Mouse (Mus musculus) MEL (cell line): Measurements from ENCODE around the gene Cyp27a1. TPM values are rescaled to one million over a fixed set of nuclear protein-coding genes. Genes with fewer than 3 reads are reported as not detected.

Experiments used
- DNase-seq: peaks from one replicate; pipeline ENCODE4 v3.0.0; 2011; ENCODE audit warnings: low read depth, low spot score
- H3K27ac ChIP-seq: 2 replicates; pipeline ENCODE4 v1.5.1; 2012; ENCODE audit warnings: low read depth, mild to moderate bottlenecking, control low read depth, low read length, moderate library complexity; ENCODE audit not compliant: control insufficient read depth
- H3K27me3 ChIP-seq, 2 experiments: fragments of 150-350 bp in 1 of 2; sonication (generic) in 1 of 2; 2 replicates each; pipeline ENCODE4 v1.6.1; 2012; ENCODE audit warnings: low read length in 2 of 2, mild to moderate bottlenecking in 2 of 2, improper control_type of control experiment in 1 of 2, moderate library complexity in 1 of 2; ENCODE audit not compliant: insufficient read depth in 2 of 2, control insufficient read depth in 1 of 2
- H3K36me3 ChIP-seq, 2 experiments: 2 replicates each; pipeline ENCODE4 v1.6.1; 2012 to 2014; ENCODE audit warnings: low read length in 2 of 2, improper control_type of control experiment in 1 of 2, inconsistent platforms in 1 of 2, mild to moderate bottlenecking in 1 of 2; ENCODE audit not compliant: insufficient read depth in 2 of 2, control insufficient read depth in 1 of 2
- H3K4me1 ChIP-seq, 2 experiments: fragments of 150-350 bp in 1 of 2; sonication (generic) in 1 of 2; 2 replicates each; pipeline ENCODE4 v1.6.1; 2012; ENCODE audit warnings: low read length in 2 of 2, improper control_type of control experiment in 1 of 2, mild to moderate bottlenecking in 1 of 2; ENCODE audit not compliant: insufficient read depth in 2 of 2, control insufficient read depth in 1 of 2
- H3K4me3 ChIP-seq, 2 experiments: fragments of 150-350 bp in 1 of 2; sonication (generic) in 1 of 2; 2 replicates each; pipeline ENCODE4 v1.5.1; 2012; ENCODE audit warnings: low read depth in 2 of 2, low read length in 2 of 2, mild to moderate bottlenecking in 2 of 2, moderate library complexity in 2 of 2, control low read depth in 1 of 2, improper control_type of control experiment in 1 of 2; ENCODE audit not compliant: control insufficient read depth in 1 of 2, insufficient read depth in 1 of 2
- H3K79me2 ChIP-seq: 2 replicates; pipeline ENCODE4 v1.6.1; 2012; ENCODE audit warnings: mild to moderate bottlenecking, low read length, moderate library complexity; ENCODE audit not compliant: control insufficient read depth, poor library complexity, insufficient read depth
- H3K9ac ChIP-seq: 2 replicates; pipeline ENCODE4 v1.6.1; 2012; ENCODE audit warnings: low read depth, mild to moderate bottlenecking, control low read depth, low read length, moderate library complexity; ENCODE audit not compliant: control insufficient read depth, poor library complexity, severe bottlenecking
- H3K9me3 ChIP-seq: fragments of 150-350 bp; sonication (generic); replicated peaks from 2 replicates; pipeline ENCODE4 v1.6.1; 2012; ENCODE audit warnings: mild to moderate bottlenecking, low read length, improper control_type of control experiment, moderate library complexity; ENCODE audit not compliant: insufficient read depth
- BHLHE40 ChIP-seq: IDR thresholded peaks from 2 replicates; pipeline ENCODE4 v1.6.1; 2012; ENCODE audit warnings: low read depth, mild to moderate bottlenecking, inconsistent platforms, low read length, improper control_type of control experiment, borderline replicate concordance
- CHD2 ChIP-seq: IDR thresholded peaks from 2 replicates; pipeline ENCODE4 v1.6.1; 2011; ENCODE audit warnings: low read length, improper control_type of control experiment
- CTCF ChIP-seq, 3 experiments: IDR thresholded peaks in 2 of 3; conservative IDR thresholded peaks in 1 of 3; 2 replicates each; pipeline ENCODE4 v1.5.1; 2011 to 2012; ENCODE audit warnings: low read length in 3 of 3, low read depth in 2 of 3, mild to moderate bottlenecking in 2 of 3, improper control_type of control experiment in 1 of 3, inconsistent platforms in 1 of 3, mixed read lengths in 1 of 3, moderate library complexity in 1 of 3; ENCODE audit not compliant: control insufficient read depth in 1 of 3, insufficient read depth in 1 of 3, poor library complexity in 1 of 3, severe bottlenecking in 1 of 3
- E2F4 ChIP-seq: IDR thresholded peaks from 2 replicates; pipeline ENCODE4 v1.6.1; 2011; ENCODE audit warnings: low read depth, low read length, improper control_type of control experiment, borderline replicate concordance
- ELF1 ChIP-seq: IDR thresholded peaks from 2 replicates; pipeline ENCODE4 v1.6.1; 2014; ENCODE audit warnings: low read depth, mild to moderate bottlenecking, inconsistent platforms, low read length, improper control_type of control experiment, moderate library complexity
- GABPA ChIP-seq: IDR thresholded peaks from 2 replicates; pipeline ENCODE4 v1.6.1; 2012; ENCODE audit warnings: low read depth, mild to moderate bottlenecking, inconsistent platforms, low read length, improper control_type of control experiment, moderate library complexity
- GATA1 ChIP-seq: IDR thresholded peaks from 2 replicates; pipeline ENCODE4 v1.6.1; 2011; ENCODE audit warnings: low read depth, low read length, improper control_type of control experiment
- HCFC1 ChIP-seq: IDR thresholded peaks from 2 replicates; pipeline ENCODE4 v1.6.1; 2012; ENCODE audit warnings: low read depth, mild to moderate bottlenecking, inconsistent platforms, low read length, improper control_type of control experiment, moderate library complexity
- KAT2A ChIP-seq: conservative IDR thresholded peaks from 2 replicates; pipeline ENCODE4 v1.6.1; 2012; ENCODE audit warnings: low read depth, low read length, improper control_type of control experiment, inconsistent platforms
- MAFK ChIP-seq: IDR thresholded peaks from 2 replicates; pipeline ENCODE4 v1.6.1; 2011; ENCODE audit warnings: low read depth, mild to moderate bottlenecking, low read length, improper control_type of control experiment, borderline replicate concordance
- MAX ChIP-seq: IDR thresholded peaks from 2 replicates; pipeline ENCODE4 v1.6.1; 2011; ENCODE audit warnings: low read length, improper control_type of control experiment
- MEF2A ChIP-seq: IDR thresholded peaks from 2 replicates; pipeline ENCODE4 v1.6.1; 2014; ENCODE audit warnings: low read depth, mild to moderate bottlenecking, inconsistent platforms, low read length, improper control_type of control experiment; ENCODE audit not compliant: poor library complexity, insufficient replicate concordance, severe bottlenecking; ENCODE audit errors: extremely low read depth
- MXI1 ChIP-seq: IDR thresholded peaks from 2 replicates; pipeline ENCODE4 v1.6.1; 2011; ENCODE audit warnings: mild to moderate bottlenecking, low read depth, low read length, improper control_type of control experiment
- MYB ChIP-seq: IDR thresholded peaks from 2 replicates; pipeline ENCODE4 v1.6.1; 2011; ENCODE audit warnings: mild to moderate bottlenecking, low read depth, low read length, improper control_type of control experiment
- MYC ChIP-seq: IDR thresholded peaks from 2 replicates; pipeline ENCODE4 v1.6.1; 2011; ENCODE audit warnings: low read depth, mild to moderate bottlenecking, low read length, improper control_type of control experiment, moderate library complexity
- NELFE ChIP-seq: IDR thresholded peaks from 2 replicates; pipeline ENCODE4 v1.6.1; 2011; ENCODE audit warnings: low read depth, low read length, improper control_type of control experiment
- POLR2AphosphoS2 ChIP-seq: IDR thresholded peaks from 2 replicates; pipeline ENCODE4 v1.6.1; 2011; ENCODE audit warnings: low read length, improper control_type of control experiment
- POLR2AphosphoS5 ChIP-seq: IDR thresholded peaks from 2 replicates; pipeline ENCODE4 v1.6.1; 2012; ENCODE audit warnings: low read depth, borderline replicate concordance, mild to moderate bottlenecking, inconsistent platforms, low read length, moderate library complexity, mixed read lengths
- RAD21 ChIP-seq: IDR thresholded peaks from 2 replicates; pipeline ENCODE4 v1.6.1; 2011; ENCODE audit warnings: mild to moderate bottlenecking, low read depth, low read length, improper control_type of control experiment
- SIN3A ChIP-seq: IDR thresholded peaks from 2 replicates; pipeline ENCODE4 v1.6.1; 2012; ENCODE audit warnings: low read length, improper control_type of control experiment, inconsistent platforms
- SMC3 ChIP-seq: IDR thresholded peaks from 2 replicates; pipeline ENCODE4 v1.6.1; 2011; ENCODE audit warnings: low read depth, low read length, improper control_type of control experiment
- TBP ChIP-seq: IDR thresholded peaks from 2 replicates; pipeline ENCODE4 v1.8.0; 2011; ENCODE audit warnings: low read depth, low read length, improper control_type of control experiment
- UBTF ChIP-seq: IDR thresholded peaks from 2 replicates; pipeline ENCODE4 v1.6.1; 2012; ENCODE audit warnings: low read depth, mild to moderate bottlenecking, inconsistent platforms, low read length, improper control_type of control experiment, moderate library complexity, borderline replicate concordance; ENCODE audit not compliant: insufficient read depth
- ZC3H11A ChIP-seq: IDR thresholded peaks from 2 replicates; pipeline ENCODE4 v1.6.1; 2012; ENCODE audit warnings: low read depth, mild to moderate bottlenecking, inconsistent platforms, low read length, improper control_type of control experiment
- ZKSCAN1 ChIP-seq: IDR thresholded peaks from 2 replicates; pipeline ENCODE4 v1.6.1; 2012; ENCODE audit warnings: low read depth, mild to moderate bottlenecking, inconsistent platforms, low read length, improper control_type of control experiment, moderate library complexity
- ZMIZ1 ChIP-seq: IDR thresholded peaks from 2 replicates; pipeline ENCODE4 v1.6.1; 2012; ENCODE audit warnings: low read depth, mild to moderate bottlenecking, inconsistent platforms, low read length, improper control_type of control experiment, moderate library complexity
- polyA plus RNA-seq, 2 experiments: library from polyadenylated mRNA; stranded (reverse) in 1 of 2; unstranded in 1 of 2; fragments of >175 nt in 1 of 2; fragments of >200 nt in 1 of 2; gene quantifications; 2 replicates each; pipeline versions ENCODE4 v1.2.1 to v1.2.4; 2012; ENCODE audit warnings: low replicate concordance in 2 of 2, low read depth in 1 of 2; ENCODE audit not compliant: insufficient read length in 2 of 2, insufficient read depth in 1 of 2, missing spikeins in 1 of 2
- total RNA-seq: library from RNA; depleted of rRNA; stranded (reverse); fragments of 300-350 nt; gene quantifications from 2 replicates; pipeline ENCODE4 v1.2.3, GENCODE M21; 2012

Gene Cyp27a1
- total and polyA plus RNA-seq, 3 experiments: not detected

- Histone ChIP-seq H3K79me2 (no peaks in the 10 kb centered on the region), H3K36me3 (no peaks in the 10 kb centered on the region), H3K9ac (no peak overlapping the region), H3K4me1 (no peaks in the 10 kb centered on the region), H3K4me3 (no peak overlapping the region), H3K27me3 (peaks cover 3 to 4% of the 10 kb centered on the region in 2 experiments; a peak in 3 of 4 replicates), H3K27ac (no peak overlapping the region), H3K9me3 (no peaks in the 10 kb centered on the region)
- DNase-seq: no peak
- TF ChIP-seq ELF1 (no peak), ZKSCAN1 (no peak), ZMIZ1 (no peak), RAD21 (no peak), MAX (no peak), NELFE (no peak), ZC3H11A (no peak), E2F4 (no peak), GATA1 (no peak), MYC (no peak), UBTF (no peak), POLR2AphosphoS2 (no peak), KAT2A (no peak), HCFC1 (no peak), POLR2AphosphoS5 (no peak), CHD2 (no peak)
Observed at GRCm38 (mm10) chr1:74778934-74779486, 65.6 kb downstream of the Cyp27a1 start.

DNA sequence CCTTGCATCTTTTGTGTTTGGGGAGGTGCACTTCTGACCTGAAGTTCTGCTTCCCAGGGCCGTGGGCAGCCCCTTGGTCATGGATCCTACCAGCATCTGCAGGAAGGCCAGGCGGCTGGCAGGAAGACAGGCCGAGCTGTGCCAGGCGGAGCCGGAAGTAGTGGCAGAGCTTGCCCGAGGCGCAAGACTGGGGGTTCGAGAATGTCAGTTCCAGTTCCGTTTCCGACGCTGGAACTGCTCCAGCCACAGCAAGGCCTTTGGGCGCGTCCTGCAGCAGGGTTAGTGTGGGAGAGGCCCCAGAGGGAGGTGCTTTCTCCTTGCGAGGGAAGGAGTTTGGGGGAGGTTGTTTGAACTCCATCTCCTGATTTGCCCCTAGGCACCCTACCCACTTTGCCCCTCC lies 68.7 kb downstream of the Cyp27a1 start:
- Histone ChIP-seq H3K27me3 (peaks cover 3 to 4% of the 10 kb centered on the region in 2 experiments; a peak in 3 of 4 replicates), H3K36me3 (no peaks in the 10 kb centered on the region)
- no peak for DNase-seq
- TF ChIP-seq BHLHE40 (no peak), CTCF (IDR thresholded peaks at IDR 0.05 in 2 of 3, conservative IDR thresholded peaks at IDR 0.05 in 1 of 3; ENCODE audit: control insufficient read depth in 1 of 3, insufficient read depth in 1 of 3, low read depth in 2 of 3, low read length in 3 of 3, poor library complexity in 1 of 3, severe bottlenecking in 1 of 3) (no peak), UBTF (no peak), SIN3A (no peak), MAFK (no peak), TBP (no peak), MEF2A (no peak), MXI1 (no peak), ELF1 (no peak), CHD2 (no peak), RAD21 (no peak), MYB (no peak), SMC3 (no peak), GABPA (no peak)
- TF ChIP-seq, all 39 proteins: peak for 0
- Histone ChIP-seq H3K9me3 (no peaks in the 10 kb centered on the region), H3K4me1 (no peaks in the 10 kb centered on the region), H3K4me3 (no peak overlapping the region), H3K27ac (no peak overlapping the region), H3K9ac (no peak overlapping the region), H3K79me2 (no peaks in the 10 kb centered on the region)
